19 mouse cellular contexts compared by ENCODE assay signal in the genomic region with DNA sequence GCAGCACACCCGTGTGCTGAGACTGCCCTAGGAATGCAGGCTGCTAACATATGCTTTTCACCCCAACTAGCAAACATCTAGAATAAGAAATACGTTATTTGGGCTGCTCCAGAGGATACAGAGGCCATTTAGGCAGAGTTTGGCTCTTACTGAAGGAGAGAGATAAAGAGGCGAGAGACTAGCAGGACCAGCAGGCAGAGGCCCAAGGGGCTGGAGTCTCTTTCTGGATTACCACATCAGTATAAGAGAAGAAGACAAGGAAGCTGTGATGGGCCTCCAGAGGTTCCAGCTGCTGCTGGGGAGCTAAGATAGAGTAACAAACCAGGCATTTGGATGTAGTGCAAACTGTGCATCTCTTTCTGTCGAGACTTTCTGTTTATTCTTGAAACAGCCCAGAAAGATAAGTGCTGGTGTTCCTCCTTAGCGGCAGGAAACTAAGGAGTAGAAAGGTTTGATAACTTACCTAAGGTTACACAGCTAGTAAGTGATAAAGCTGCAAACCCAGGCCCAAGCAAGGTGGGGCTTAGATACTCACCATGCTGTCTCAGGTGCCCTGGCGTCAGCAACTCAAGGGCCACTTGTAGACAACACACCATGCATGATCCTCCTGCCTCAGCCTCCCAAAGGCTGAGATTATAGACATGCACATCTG.
DNase-seq lines count a peak whose midpoint lies in the region; ATAC-seq and TF ChIP-seq lines count a peak whose summit lies in the region.
"Had no signal": no experiment of that assay in that cellular context is flagged by ENCODE, and none has a peak within 500 bp of the region (broad histone marks: within the 10 kb centered on the region; RNA-seq: fewer than 3 reads in every experiment).

No protein-coding gene starts in this region.

- H3K4me1 ChIP-seq in liver, embryonic 11.5 days (replicated peaks; ENCODE audit: control insufficient read depth, insufficient read depth, low read length): peaks cover 29% of the 10 kb centered on the region
- H3K4me1 ChIP-seq in liver, postnatal 0 days (ENCODE audit: insufficient read depth): no peaks in the 10 kb centered on the region
- 0 out of 2 replicates have a peak, but pooled peaks cover 7% of the 10 kb centered on the region for H3K4me1 ChIP-seq in hindbrain, embryonic 12.5 days
- H3K4me1 ChIP-seq: embryonic facial prominence, embryonic 15.5 days had no signal

- TF ChIP-seq EP300 in liver, postnatal 0 days (IDR thresholded peaks at IDR 0.05; ENCODE audit: low read depth): no peak

- no peak overlapping the region for H3K4me3 ChIP-seq in liver, embryonic 11.5 days (ENCODE audit: low read depth, low read length)
- H3K4me3 ChIP-seq in liver, postnatal 0 days (ENCODE audit: low read depth, low read length): no peak overlapping the region
- H3K4me3 ChIP-seq in hindbrain, embryonic 12.5 days: no peak overlapping the region
- H3K4me3 ChIP-seq: embryonic facial prominence, embryonic 15.5 days; forebrain, embryonic 10.5 days; kidney, embryonic 15.5 days; liver, embryonic 15.5 days; megakaryocyte, embryonic 14.5 days had no signal

- no peaks in the 10 kb centered on the region for H3K9me3 ChIP-seq in liver, embryonic 11.5 days (ENCODE audit: control insufficient read depth, low read length)
- H3K9me3 ChIP-seq in liver, postnatal 0 days (ENCODE audit: low read length): no peaks in the 10 kb centered on the region
- no peaks in the 10 kb centered on the region for H3K9me3 ChIP-seq in hindbrain, embryonic 12.5 days (replicated peaks)
- H3K9me3 ChIP-seq: embryonic facial prominence, embryonic 15.5 days; forebrain, embryonic 10.5 days; kidney, embryonic 15.5 days; liver, embryonic 15.5 days; megakaryocyte, embryonic 14.5 days had no signal

- 0 out of 2 replicates have a peak, but pooled peaks cover 2% of the 10 kb centered on the region for H3K36me3 ChIP-seq in liver, embryonic 11.5 days (ENCODE audit: control insufficient read depth, insufficient read depth, low read length)
- no peaks in the 10 kb centered on the region; the same call in 1 of the 2 replicates for H3K36me3 ChIP-seq in liver, postnatal 0 days (replicated peaks; ENCODE audit: insufficient read depth, low read length)
- no peaks in the 10 kb centered on the region for H3K36me3 ChIP-seq in hindbrain, embryonic 12.5 days
- H3K36me3 ChIP-seq: embryonic facial prominence, embryonic 15.5 days; forebrain, embryonic 10.5 days; kidney, embryonic 15.5 days; liver, embryonic 15.5 days had no signal

- ATAC-seq in liver, embryonic 11.5 days (replicated peaks; ENCODE audit: low FRiP score): 0 out of 2 replicates have a peak, but pooled peaks have one; percentile 20
- no peak for ATAC-seq in liver, postnatal 0 days
- 0 out of 2 replicates have a peak, but pooled peaks have one; percentile 26 for ATAC-seq in megakaryocyte progenitor cell, adult 5-6 weeks (replicated peaks; ENCODE audit: poor library complexity)
- no peak for ATAC-seq in hindbrain, embryonic 12.5 days (ENCODE audit: low FRiP score)
- ATAC-seq: midbrain, embryonic 16.5 days had no signal

- no peak overlapping the region; the same call in 1 of the 2 replicates for H3K27ac ChIP-seq in liver, embryonic 11.5 days (ENCODE audit: low read depth, low read length)
- H3K27ac ChIP-seq in liver, postnatal 0 days (ENCODE audit: low read depth): no peak overlapping the region
- no peak overlapping the region for H3K27ac ChIP-seq in hindbrain, embryonic 12.5 days
- H3K27ac ChIP-seq: embryonic facial prominence, embryonic 15.5 days; forebrain, embryonic 10.5 days; kidney, embryonic 15.5 days; liver, embryonic 15.5 days had no signal

- no peak for TF ChIP-seq CTCF in liver, postnatal 0 days (IDR thresholded peaks at IDR 0.05; ENCODE audit: low read depth)

- 46% methylated on average over 6 of the region's 6 CpGs for WGBS in liver, embryonic 11.5 days
- WGBS in liver, postnatal 0 days (ENCODE audit: insufficient replicate concordance): 58% methylated on average over 6 of the region's 6 CpGs
- WGBS in hindbrain, embryonic 12.5 days: 89% methylated on average over 6 of the region's 6 CpGs

- no peak overlapping the region for H3K4me2 ChIP-seq in liver, embryonic 11.5 days
- H3K4me2 ChIP-seq in liver, postnatal 0 days (ENCODE audit: low read depth, low read length): no peak overlapping the region
- H3K4me2 ChIP-seq in hindbrain, embryonic 12.5 days (replicated peaks): no peak overlapping the region
- H3K4me2 ChIP-seq: embryonic facial prominence, embryonic 15.5 days; kidney, embryonic 15.5 days; liver, embryonic 15.5 days had no signal

- DNase-seq in liver, embryonic 11.5 days (ENCODE audit: low spot score): no peak
- DNase-seq in liver, postnatal 0 days: no peak
- DNase-seq in c-Kit-positive CD71-positive TER-119-negative erythroid progenitor cells, embryonic 14.5 days (ENCODE audit: low read depth): peak; percentile 27
- DNase-seq in heart, postnatal 10 days: peak; percentile 37 to 48
- no peak for DNase-seq in cerebellum, postnatal 14 days
- no peak for DNase-seq in adrenal gland, adult 8-10 months
- DNase-seq: cerebellum, adult 9-10 months; gastrocnemius, postnatal 10 days; layer of hippocampus, postnatal 36 days; retina, postnatal 1 day; thymus, postnatal 36 days had no signal

- no peaks in the 10 kb centered on the region for H3K27me3 ChIP-seq in liver, embryonic 11.5 days (replicated peaks; ENCODE audit: control insufficient read depth, insufficient read depth, low read length)
- no peaks in the 10 kb centered on the region for H3K27me3 ChIP-seq in liver, postnatal 0 days (ENCODE audit: insufficient read depth, low read length)
- H3K27me3 ChIP-seq in hindbrain, embryonic 12.5 days: no peaks in the 10 kb centered on the region
- H3K27me3 ChIP-seq: embryonic facial prominence, embryonic 15.5 days; kidney, embryonic 15.5 days; liver, embryonic 15.5 days; megakaryocyte, embryonic 14.5 days had no signal

- no peak overlapping the region for H3K9ac ChIP-seq in liver, embryonic 11.5 days (ENCODE audit: low read depth, low read length)
- H3K9ac ChIP-seq in liver, postnatal 0 days (replicated peaks): no peak overlapping the region
- H3K9ac ChIP-seq in hindbrain, embryonic 12.5 days: no peak overlapping the region
- H3K9ac ChIP-seq: embryonic facial prominence, embryonic 15.5 days; kidney, embryonic 15.5 days; liver, embryonic 15.5 days had no signal

- intact Hi-C loops in heart, postnatal 10 days (cut with DNase I): no loop called here

Comparison
In these comparisons a context has a peak if more than half of its experiments do, and no peak if none do; other contexts are left out.
1. ATAC-seq: peak in liver, embryonic 11.5 days (single experiment) and megakaryocyte progenitor cell, adult 5-6 weeks (single experiment); none in liver, postnatal 0 days (single experiment) and hindbrain, embryonic 12.5 days (single experiment).
2. DNase-seq: peak in c-Kit-positive CD71-positive TER-119-negative erythroid progenitor cells, embryonic 14.5 days (single experiment) and heart, postnatal 10 days (2 of 2); none in liver, embryonic 11.5 days (single experiment), liver, postnatal 0 days (single experiment), cerebellum, postnatal 14 days (0 of 2) and adrenal gland, adult 8-10 months (single experiment).